Mouse (Mus musculus) cerebellum, postnatal 4 days (tissue): ENCODE data around the gene Fam222b.
"Not testable (repeated sequence)": the region's sequence is repeated elsewhere in the genome, so short reads cannot be mapped to it uniquely, and the experiment has no call there.

Experiments used
- DNase-seq, 2 experiments: peaks; one replicate each; pipeline ENCODE4 v3.0.0; 2022; ENCODE audit warnings: low spot score in 2 of 2, mixed read lengths in 1 of 2

Gene Fam222b

GRCm38 (mm10) chr11:78179438-78179999 is 85.1 kb downstream of the Fam222b start:
- no peak for DNase-seq

- no peak for DNase-seq
Measured at GRCm38 (mm10) chr11:78180081-78180761, 85.8 kb downstream of the Fam222b start.

GRCm38 (mm10) chr11:78181830-78182357 is 87.4 kb downstream of the Fam222b start:
- no peak for DNase-seq

DNA sequence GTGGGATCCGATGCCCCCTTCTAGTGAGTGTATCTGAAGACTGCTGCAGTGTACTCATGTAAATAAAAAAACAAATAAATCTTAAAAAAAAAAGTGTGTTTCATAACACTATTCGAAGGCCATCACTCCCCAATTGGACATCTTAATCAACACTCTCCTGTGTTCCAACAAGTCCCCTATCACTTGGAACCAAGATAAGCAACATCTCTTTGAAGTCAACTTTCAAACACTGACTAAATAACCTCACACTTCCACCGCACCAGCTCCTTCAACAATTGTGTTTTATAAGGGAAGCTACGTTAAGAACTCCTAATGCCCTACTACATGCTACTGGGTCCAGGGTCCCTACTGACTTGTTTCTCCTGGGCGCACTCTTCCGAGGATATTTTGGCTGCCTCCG is 88.0 kb downstream of the Fam222b start:
- DNase-seq: no peak

DNA sequence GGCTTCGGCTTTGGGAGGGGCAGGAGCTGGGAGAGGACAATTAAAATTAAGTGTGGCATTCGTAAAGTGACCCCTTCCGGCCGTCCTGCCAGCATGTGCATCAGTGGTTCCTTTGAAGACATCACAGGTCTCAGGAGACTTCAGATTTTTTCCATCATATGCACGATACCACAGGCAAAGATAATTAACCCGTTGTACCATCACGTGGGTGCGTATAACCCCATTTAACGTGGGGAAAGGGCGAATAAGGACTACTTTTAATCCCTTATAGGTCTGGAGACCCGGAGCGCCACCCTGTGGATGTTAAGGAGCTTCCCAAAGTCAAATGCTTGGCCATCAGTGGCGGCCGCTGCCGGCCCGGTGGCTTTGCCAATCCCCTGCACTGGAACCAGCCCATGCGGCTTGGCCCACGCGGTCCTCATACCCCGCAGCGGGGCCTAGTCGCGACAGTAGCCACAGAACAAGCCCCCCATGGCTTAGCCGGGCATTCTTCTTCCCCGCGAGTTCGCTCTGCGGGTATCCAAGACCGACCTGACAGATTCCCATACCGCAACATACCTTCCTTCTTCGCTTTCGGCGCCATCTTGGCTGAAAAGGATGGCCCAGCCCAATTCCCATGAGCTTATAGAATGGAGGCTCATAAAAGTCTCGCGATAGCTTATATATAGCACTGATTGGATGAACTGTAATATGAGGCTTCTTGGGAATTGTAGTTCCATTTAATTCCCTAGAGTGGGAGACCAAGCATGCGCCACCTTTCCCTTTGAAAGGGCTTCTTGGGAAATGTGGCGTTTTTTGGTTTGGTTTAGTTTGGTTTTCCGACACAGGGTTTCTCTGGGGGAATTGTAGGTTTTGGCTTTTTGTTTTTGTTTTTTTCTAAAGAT is 88.7 kb downstream of the Fam222b start, which contains the start of gene Rpl23a:
Rpl23a (minus strand) TSS at position 624 of the 884 bp plus-strand sequence.
- DNase-seq: peak in 1 of 2 experiments; percentile 73

GRCm38 (mm10) chr11:78183884-78184514 is 89.5 kb downstream of the Fam222b start:
- DNase-seq: no peak

- not testable (repeated sequence) for DNase-seq
Measured at GRCm38 (mm10) chr11:78184702-78185101, 90.2 kb downstream of the Fam222b start.

DNA sequence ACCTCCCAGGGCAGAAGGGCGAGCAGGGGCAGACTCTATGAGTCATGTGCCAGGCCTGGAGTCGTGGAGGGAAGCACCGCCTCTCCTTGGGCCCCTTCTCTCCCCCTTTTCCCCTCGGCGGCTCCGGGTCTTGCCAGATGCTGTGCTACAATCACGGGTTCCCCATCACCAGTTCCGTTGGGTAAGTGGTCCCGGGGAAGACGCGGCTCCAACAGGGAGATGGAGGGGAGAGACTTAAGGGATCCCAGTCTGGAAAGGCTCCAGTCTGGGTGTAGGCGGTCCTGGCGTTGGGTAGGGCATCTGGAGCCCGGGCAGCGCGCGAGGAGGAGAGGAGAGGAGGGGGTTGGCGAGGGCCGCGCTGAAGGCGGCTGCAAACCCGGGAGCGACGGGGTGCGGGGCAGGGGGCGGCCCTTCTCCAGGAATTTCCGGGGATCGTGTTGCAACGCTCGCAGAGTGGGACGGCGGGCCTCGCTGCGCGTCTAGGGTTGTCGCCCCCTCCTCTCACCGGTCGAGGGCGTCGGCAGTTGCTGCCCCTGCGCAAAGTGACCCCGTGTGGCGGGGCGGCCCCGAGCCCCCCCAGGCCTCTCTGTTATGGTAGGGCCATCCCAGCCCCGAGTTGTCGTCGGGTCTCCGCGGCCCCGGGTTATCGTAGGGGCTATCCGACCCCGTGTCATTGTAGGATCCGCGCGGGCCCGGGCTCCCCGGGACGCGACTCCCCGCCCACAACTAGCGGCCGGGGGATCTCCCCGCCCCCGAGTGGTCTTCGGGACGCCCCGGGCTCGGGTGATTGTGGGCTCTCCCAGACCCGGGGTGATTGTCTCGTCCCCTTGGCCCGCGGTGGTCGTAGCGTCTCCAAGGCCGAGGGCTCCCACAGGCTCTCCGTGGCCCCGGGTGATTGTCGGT is 94.1 kb downstream of the Fam222b start, which contains the start of gene Rab34:
Rab34 (plus strand) TSS at position 100 of the 903 bp plus-strand sequence.
- peak; percentile 65 to 80 for DNase-seq

DNA sequence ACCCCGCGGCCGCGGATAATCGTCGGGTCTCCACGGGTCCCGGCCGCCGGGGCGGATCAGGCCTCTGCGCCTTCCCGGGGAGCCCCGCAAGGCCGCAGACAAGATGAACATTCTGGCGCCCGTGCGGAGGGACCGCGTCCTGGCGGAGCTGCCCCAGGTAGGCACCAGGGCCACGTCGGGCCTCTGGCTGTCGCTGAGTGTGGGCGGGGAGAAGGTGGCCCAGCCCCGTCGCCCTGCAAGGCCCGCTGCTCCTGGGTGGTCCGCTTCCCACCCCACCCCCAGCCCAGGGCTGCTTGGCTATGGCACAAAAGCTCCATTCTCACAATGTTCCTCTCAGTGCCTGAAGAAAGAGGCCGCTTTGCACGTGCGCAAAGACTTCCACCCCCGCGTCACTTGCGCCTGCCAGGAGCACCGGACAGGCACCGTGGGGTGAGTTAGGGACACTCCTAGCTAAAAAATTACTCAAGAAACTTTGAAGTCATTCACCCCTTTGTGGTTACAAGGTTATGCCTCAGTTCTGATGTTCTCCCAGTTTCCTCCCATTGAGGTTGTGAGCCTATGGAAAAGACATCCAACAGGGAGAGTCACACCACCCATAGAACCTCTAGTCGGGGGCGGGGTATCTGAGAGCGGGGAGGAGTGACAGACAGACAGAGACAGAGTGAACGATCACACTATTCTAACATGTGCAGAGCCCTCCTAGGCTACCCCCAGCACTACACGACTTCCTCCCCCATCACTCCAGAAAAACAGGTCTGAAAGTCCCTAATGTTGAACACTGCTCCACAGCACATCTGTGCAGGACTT is 95.0 kb downstream of the Fam222b start:
- DNase-seq: peak; percentile 53 to 81

DNA sequence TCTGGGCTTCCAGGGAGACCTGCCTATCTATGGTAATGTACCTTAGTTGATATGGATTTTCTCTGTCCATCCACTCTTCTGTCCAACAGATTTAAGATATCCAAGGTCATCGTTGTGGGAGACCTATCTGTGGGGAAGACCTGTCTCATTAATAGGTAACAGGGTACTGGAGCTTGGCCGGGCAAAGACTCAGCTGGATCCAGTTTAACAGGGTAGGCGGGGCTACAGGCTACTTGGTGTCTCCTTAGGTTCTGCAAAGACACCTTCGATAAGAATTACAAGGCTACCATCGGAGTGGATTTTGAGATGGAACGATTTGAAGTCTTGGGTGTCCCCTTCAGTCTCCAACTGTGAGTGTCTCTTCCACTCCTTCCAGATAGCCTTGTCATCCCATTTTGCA is 95.6 kb downstream of the Fam222b start:
- DNase-seq: no peak

DNA sequence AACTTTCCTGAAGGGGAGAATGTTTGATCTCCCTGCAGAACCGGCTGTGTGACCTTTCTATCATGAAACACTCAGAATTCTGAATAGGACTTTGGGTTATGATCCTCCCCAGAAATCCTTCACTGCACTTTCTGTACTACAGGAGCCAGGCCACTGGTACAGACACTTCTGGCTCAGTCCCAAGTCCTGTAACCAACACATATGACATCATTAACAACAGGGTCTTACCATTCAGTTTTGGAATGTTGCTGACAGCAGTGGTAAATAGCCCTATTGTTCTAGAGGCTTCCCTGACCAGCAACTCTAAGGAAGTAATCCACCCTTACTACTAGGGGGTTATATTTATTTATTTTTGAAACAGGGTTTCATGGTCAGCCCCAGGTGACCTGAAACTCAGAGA is 98.7 kb downstream of the Fam222b start, which contains the start of gene Proca1:
Proca1 (plus strand) TSS at position 280 of the 400 bp plus-strand sequence.
- no peak for DNase-seq

DNA sequence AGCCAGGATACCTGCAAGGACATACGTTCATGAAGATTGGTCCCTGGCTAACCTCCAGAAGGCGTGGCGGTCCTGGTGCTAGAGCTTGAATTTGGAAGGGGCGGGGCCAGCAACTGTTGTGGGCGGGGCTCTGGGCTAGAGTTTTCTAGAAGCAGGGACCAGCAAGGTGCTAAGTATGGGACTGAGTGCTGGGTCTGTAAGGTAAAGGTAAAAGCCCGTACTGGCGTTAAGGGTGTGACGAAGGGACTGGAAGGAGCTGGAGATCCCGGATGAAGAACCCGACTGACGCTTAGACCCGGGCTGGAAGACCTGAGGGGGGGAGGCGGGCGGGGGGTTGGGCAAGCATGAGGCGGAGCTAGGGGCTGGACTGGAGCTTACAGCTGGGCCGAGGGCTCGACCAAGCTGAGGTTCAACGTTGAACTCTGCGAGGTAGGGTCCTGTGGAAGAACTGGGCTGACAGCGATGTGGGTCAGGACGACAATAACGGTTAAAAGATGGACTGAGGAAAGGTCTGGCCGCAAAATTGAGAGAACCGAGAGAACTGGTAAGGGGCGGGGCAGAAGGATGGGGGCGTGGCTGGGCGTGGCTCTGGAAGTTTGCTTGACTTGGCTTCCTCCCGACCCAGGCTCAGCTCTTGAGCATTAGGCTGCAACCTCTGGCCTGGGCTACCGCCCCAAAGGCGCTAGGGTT is 100.1 kb downstream of the Fam222b start:
- DNase-seq: no peak

GRCm38 (mm10) chr11:78195101-78195863 is 100.8 kb downstream of the Fam222b start:
- no peak for DNase-seq

DNA sequence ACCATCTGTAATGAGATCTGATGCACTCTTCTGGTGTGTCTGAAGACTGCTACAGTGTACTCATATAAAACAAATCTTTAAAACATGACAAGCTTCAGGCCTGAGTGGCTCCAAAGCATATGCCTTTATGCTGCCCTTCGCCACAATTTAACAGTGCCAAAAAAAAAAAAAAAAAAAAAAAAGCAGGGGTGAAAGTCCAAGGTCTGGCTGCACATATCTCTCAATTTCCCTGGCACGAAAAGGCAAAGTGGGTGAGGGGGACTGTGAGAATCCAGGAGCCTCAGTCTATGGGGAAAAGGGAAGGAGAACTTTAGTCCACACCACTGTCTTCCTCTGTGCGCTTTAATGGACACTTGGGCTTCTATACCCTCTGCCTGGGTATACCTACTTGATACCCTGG is 107.9 kb downstream of the Fam222b start:
- DNase-seq: no peak

DNA sequence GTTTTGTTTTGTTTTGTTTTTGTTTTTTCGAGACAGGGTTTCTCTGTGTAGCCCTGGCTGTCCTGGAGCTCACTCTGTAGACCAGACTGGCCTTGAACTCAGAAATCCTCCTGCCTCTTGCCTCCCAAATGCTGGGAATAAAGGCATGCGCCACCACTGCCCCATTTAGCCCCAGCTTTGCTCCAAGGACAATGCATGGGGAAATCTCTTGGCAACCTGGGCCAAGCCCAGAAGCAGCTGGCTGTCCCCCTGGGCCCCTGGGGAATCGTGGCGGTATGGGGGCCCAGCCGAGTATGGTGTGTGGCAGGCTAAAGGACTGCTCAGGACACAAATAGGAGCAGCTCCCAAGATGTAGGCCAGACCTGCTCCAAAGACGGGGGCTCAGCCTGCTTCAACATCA is 109.8 kb downstream of the Fam222b start:
- no peak for DNase-seq

DNA sequence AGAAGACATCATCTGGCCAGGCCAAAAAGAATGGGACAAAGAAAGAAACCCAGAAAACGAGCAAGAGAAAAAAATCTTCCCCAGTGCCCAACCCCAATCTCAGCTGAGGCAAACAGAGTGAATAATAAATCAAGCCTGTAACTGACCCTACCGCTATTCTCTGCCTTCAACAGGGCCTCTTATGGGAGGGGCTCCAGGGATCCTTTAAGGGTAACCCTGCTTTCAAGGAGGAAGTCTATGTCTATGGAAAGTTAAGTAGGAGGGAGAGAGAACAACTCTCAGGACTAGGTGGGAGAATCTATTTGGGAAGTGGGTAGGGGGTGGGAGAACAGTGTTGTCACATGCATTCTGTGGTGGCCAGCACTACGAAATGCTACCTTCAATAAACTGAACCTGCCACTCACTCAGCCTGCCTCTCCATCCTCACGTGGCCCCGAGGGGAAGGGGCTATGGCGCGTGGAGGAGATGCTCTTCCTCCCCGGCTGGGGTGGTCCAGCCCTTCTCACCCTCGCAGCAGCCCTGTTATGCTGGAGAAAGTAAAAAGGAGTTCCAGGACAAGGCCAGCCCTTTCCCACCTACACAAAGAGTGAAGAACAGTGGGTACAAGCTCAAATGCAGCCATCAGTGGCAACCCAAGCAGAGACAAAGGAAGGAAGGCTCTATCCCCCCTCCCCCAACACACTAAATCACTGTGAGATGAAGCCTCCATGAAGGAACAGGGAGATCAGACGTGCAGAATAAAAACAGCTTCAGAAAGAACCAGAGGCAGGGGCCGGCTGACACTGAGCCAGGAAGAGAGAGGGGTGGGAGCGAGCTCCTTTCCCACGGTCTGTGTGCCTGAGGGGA is 111.1 kb downstream of the Fam222b start:
- no peak for DNase-seq
